Mouse (Mus musculus) WW6 (cell line): ENCODE results near the gene Rdh9.

Source experiments
- DNase-seq: peaks from one replicate; pipeline ENCODE4 v3.0.0-alpha.2; 2013; ENCODE audit warnings: low read depth, low spot score

Gene Rdh9

DNA sequence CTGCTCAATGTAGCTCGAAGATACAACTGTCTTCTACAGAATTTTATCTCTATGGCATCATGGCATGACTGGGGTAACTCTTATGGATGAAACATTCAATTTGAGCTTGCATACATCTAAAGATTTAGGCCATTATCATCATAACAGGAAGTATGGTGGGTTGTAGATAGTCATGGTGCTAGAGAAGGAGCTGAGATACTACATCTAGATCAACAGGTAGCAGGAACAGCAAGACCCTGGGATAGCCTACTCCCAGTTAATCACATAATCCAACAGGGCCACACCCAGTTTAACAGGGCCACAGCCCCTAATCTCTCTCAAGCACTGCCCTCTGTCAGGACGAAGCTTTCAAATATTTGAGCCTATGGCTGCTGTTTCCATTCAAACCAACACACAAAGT lies 64.6 kb downstream of the Rdh9 start:
- no peak for DNase-seq
